Mouse (Mus musculus) kidney, postnatal 0 days (tissue): ENCODE results near the gene Fgfr2. TPM values are rescaled to one million over a fixed set of nuclear protein-coding genes. Genes with fewer than 3 reads are reported as not detected.

Experiments
- ATAC-seq: fragments of 200-750 bp; cut with Nextera tagmentation; replicated peaks from 2 replicates; pipeline ENCODE4 v1.8.0; 2017; ENCODE audit warnings: low read depth, moderate number of reproducible peaks, moderate TSS enrichment, moderate library complexity; ENCODE audit not compliant: low FRiP score
- DNase-seq: peaks from one replicate; pipeline ENCODE4 v3.0.0-alpha.2; 2016; ENCODE audit warnings: low spot score
- H3K27ac ChIP-seq: fragments of 300-500 bp; sonication (generic); 2 replicates; pipeline ENCODE4 v1.5.1; 2014; ENCODE audit warnings: mild to moderate bottlenecking
- H3K27me3 ChIP-seq: fragments of 300-500 bp; sonication (generic); 2 replicates; pipeline ENCODE4 v1.6.1; 2014; ENCODE audit warnings: low read length, mixed read lengths; ENCODE audit not compliant: insufficient read depth
- H3K36me3 ChIP-seq: fragments of 300-500 bp; sonication (generic); 2 replicates; pipeline ENCODE4 v1.6.1; 2014; ENCODE audit warnings: low read length, mixed read lengths; ENCODE audit not compliant: insufficient read depth
- H3K4me1 ChIP-seq: fragments of 300-500 bp; sonication (generic); replicated peaks from 2 replicates; pipeline ENCODE4 v1.6.1; 2014; ENCODE audit warnings: antibody characterized with exemption, low read length, mixed read lengths; ENCODE audit not compliant: insufficient read depth
- H3K4me2 ChIP-seq: fragments of 300-500 bp; sonication (generic); 2 replicates; pipeline ENCODE4 v1.6.1; 2014; ENCODE audit warnings: mild to moderate bottlenecking, low read length, moderate library complexity, mixed read lengths
- H3K4me3 ChIP-seq: fragments of 300-500 bp; sonication (generic); replicated peaks from 2 replicates; pipeline ENCODE4 v1.5.1; 2014; ENCODE audit warnings: low read depth, low read length
- H3K9ac ChIP-seq: fragments of 300-500 bp; sonication (generic); 2 replicates; pipeline ENCODE4 v1.6.1; 2014; ENCODE audit warnings: low read depth, low read length
- H3K9me3 ChIP-seq: fragments of 300-500 bp; sonication (generic); replicated peaks from 2 replicates; pipeline ENCODE4 v1.6.1; 2016; ENCODE audit warnings: low read length, inconsistent platforms, mixed read lengths
- CTCF ChIP-seq: IDR thresholded peaks from 2 replicates; pipeline ENCODE4 v1.5.1; 2016; ENCODE audit warnings: antibody characterized with exemption, low read depth, mild to moderate bottlenecking, moderate library complexity
- WGBS: fragments of 180-500 bp; shearing (Covaris S2); extraction: QIAGEN DNeasy Blood & Tissue Kit; methylation state at CpG from one replicate; pipeline ENCODE4 v1.1.7; 2014; 5-methylcytosine and 5-hydroxymethylcytosine counted together
- polyA plus RNA-seq: library from polyadenylated mRNA; unstranded; fragments of >200 nt; fragmentation: Nextera tagmentation; extraction: Ambion mirVana; gene quantifications from 2 replicates; pipeline ENCODE4 v1.2.1, GENCODE M21; 2015

Gene Fgfr2
- polyA plus RNA-seq, 1 experiment from 2014 or later, result 79.8 TPM

DNA sequence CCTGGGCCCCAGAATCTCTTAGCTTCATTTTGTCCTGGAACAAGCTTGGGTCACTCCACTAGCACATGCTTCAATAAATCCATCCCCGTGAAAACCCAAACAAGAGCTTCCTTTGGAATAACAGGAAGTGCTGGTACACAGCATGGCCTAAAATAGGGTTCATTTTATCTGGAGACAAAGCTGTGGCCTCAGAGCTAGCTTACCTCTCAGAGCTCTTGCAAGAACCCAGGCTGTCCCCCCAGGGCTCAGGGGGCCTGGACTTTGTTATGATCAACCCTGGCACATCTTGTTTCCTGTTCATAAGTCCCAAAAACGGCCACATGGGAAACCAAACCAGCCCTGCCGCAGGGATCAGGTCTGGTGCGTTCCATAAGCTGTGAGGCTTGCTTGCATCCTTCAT lies 85.5 kb downstream of the Fgfr2 start:
- Histone ChIP-seq H3K4me2 (no peak overlapping the region), H3K9me3 (no peaks in the 10 kb centered on the region), H3K4me1 (peaks cover 48% of the 10 kb centered on the region), H3K27ac (peak overlapping the region; percentile 77), H3K36me3 (no peaks in the 10 kb centered on the region), H3K27me3 (no peaks in the 10 kb centered on the region), H3K4me3 (no peak overlapping the region), H3K9ac (no peak overlapping the region)
- ATAC-seq, result no peak
- no peak for DNase-seq
- 35% methylated on average over 4 of the region's 4 CpGs for WGBS
- TF ChIP-seq CTCF, result no peak

DNA sequence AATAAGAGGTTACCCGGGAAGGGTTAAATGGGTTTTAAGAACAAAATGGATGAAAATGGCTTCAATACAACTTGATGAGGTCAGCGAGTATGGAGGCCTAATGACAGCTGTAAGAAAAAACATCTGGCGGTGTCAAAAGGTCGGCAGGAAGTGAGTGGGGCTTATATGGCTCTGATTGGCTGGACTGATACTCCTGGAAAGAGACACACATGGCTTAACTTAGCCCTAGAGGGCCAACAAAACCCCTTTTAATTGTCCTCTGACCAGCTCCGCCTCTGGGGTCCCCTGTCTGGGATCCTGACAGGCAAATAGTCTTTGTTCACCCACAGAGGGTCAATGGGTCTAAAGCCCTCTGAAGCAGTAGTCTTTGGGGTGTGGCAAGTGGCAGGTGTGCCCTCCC lies 85.9 kb downstream of the Fgfr2 start:
- TF ChIP-seq CTCF, result no peak
- Histone ChIP-seq H3K4me1 (peaks cover 45% of the 10 kb centered on the region), H3K27me3 (no peaks in the 10 kb centered on the region), H3K9ac (no peak overlapping the region), H3K36me3 (no peaks in the 10 kb centered on the region), H3K4me2 (no peak overlapping the region), H3K27ac (peak overlapping the region; percentile 77), H3K4me3 (no peak overlapping the region), H3K9me3 (no peaks in the 10 kb centered on the region)
- DNase-seq (peak; percentile 83), ATAC-seq (no peak)
- WGBS, result 42% methylated on average over 5 of the region's 5 CpGs

DNA sequence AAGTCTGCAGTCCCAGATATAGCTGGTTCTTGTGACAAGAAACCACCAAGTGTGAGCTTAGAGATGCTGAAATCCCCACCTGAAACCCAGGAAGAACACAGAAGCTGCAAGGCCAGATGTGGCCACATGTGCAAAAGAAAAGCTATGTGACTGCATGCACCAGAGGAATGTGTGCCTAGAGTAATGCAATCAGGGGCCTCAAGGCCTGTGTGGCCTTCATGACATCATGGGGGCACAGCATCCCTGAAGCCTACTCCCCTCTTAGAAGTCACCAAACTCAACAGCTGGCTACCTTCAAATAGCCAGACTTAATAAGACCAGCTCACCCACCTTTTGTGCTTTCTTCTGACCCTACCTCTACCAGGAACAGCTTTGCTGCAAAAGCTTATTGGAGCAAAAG lies 87.2 kb downstream of the Fgfr2 start:
- H3K9me3 ChIP-seq, result no peaks in the 10 kb centered on the region
- DNase-seq (no peak), ATAC-seq (no peak)
- no peak overlapping the region for H3K4me2 ChIP-seq
- no peak overlapping the region for H3K4me3 ChIP-seq
- no peak overlapping the region for H3K9ac ChIP-seq
- H3K4me1 ChIP-seq, result peaks cover 34% of the 10 kb centered on the region
- H3K27me3 ChIP-seq, result no peaks in the 10 kb centered on the region
- no peak for TF ChIP-seq CTCF
- H3K36me3 ChIP-seq, result no peaks in the 10 kb centered on the region
- H3K27ac ChIP-seq, result no peak overlapping the region; the same call in 1 of the 2 replicates

DNA sequence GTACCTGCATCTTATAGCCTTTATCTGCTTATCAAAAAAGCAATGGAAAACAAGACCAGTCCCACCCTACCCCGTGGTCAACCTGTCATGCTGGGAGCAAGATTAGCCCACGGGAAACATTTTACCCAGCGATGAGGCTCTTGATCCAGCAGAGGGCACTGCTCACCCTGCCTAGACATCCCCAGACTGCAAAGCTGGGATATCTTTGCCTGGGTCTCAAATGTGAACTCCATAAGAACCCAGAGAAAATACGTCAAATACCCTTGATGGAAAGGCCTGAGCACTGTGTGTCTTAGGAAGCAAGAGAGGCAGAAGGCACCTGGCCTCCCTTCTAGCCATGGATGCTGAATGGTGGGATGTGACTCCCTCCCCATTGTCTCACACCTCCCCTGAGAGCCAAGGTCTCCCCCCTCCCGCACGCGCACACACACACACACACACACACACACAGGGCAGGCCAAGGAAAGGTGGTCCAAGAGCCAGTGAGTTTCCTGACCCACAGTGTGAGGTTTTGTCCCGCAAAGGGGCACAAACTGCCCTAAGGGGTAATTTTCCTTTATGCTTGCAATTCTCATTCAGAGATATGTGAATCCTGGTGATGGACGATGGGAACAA lies 90.5 kb downstream of the Fgfr2 start:
- H3K9ac ChIP-seq, result no peak overlapping the region
- 0 out of 2 replicates have a peak overlapping the region, but pooled peaks have one; percentile 57 for H3K27ac ChIP-seq
- peak; percentile 90 for DNase-seq
- no peak overlapping the region for H3K4me2 ChIP-seq
- peak; percentile 93 for TF ChIP-seq CTCF
- no peaks in the 10 kb centered on the region for H3K27me3 ChIP-seq
- H3K4me3 ChIP-seq, result no peak overlapping the region
- 39% methylated on average over 9 of the region's 9 CpGs for WGBS
- peaks cover 23% of the 10 kb centered on the region for H3K4me1 ChIP-seq
- no peaks in the 10 kb centered on the region for H3K9me3 ChIP-seq
- peak; percentile 50; the same call in 1 of the 2 replicates for ATAC-seq
- H3K36me3 ChIP-seq, result no peaks in the 10 kb centered on the region

DNA sequence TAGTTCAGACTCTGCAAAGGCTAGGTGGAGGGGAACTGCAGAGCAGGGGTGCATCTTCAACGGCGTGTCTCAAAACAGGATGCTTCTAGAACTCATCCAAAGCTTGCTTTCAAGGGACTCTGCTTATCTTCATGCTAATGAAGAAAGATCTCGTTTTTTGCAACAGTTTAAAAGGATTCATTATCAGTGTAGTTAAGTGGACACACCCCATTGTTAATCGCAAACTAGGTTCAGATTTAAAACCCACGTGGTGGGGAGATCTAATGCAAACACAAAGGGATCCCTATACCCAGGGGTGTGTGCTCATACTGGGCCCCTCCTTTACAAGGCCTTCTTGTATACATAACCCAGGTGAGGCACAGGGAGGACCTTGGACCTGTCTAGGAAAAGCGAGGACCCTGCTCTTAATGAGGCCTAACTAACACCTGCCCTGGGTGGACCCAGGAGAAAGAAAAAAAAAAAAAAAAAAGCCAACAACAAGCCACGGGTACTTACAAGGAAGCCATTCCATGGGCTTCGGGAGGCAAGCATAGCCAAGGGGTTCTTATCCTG lies 93.6 kb downstream of the Fgfr2 start:
- no peak for DNase-seq
- 57% methylated on average over 8 of the region's 8 CpGs for WGBS

DNA sequence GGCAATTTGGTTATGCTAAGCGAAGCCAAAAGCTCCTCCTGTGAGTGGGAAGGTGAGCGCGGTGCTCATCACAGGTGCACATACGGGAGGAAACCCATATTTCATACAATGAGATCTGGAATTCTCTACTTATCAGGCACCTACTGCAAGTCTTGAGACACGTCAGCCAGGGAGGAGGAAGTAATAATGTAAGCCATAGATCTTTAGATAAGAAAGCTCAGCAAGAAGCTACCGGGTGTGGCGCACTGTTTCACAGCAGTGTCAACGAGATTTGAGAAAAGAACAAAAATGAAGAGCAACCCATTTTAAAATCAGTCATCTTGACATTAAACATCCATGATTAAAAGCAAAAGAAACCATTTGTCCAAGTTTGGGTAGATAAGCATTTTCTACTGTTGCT lies 94.1 kb downstream of the Fgfr2 start:
- Histone ChIP-seq H3K4me2 (no peak overlapping the region), H3K4me3 (no peak overlapping the region)
- ATAC-seq, result no peak

More for the DNA sequence above, 93.6 kb downstream of the Fgfr2 start:
- H3K27ac ChIP-seq, result no peak overlapping the region
- peaks cover 14% of the 10 kb centered on the region; the same call in 1 of the 2 replicates for H3K4me1 ChIP-seq
- no peak; the same call in 1 of the 2 replicates for ATAC-seq
- no peak overlapping the region for H3K9ac ChIP-seq
- no peak for TF ChIP-seq CTCF
- H3K4me3 ChIP-seq, result no peak overlapping the region
- no peaks in the 10 kb centered on the region for H3K36me3 ChIP-seq
- no peaks in the 10 kb centered on the region for H3K9me3 ChIP-seq
- no peaks in the 10 kb centered on the region for H3K27me3 ChIP-seq
- no peak overlapping the region for H3K4me2 ChIP-seq

More for the DNA sequence above, 94.1 kb downstream of the Fgfr2 start:
- DNase-seq, result no peak
- Histone ChIP-seq H3K9ac (no peak overlapping the region), H3K36me3 (no peaks in the 10 kb centered on the region), H3K4me1 (peaks cover 12% of the 10 kb centered on the region; the same call in 1 of the 2 replicates), H3K9me3 (no peaks in the 10 kb centered on the region), H3K27me3 (no peaks in the 10 kb centered on the region), H3K27ac (no peak overlapping the region)
- no peak for TF ChIP-seq CTCF
- WGBS, result 76% methylated on average over 8 of the region's 8 CpGs
